9 mouse cellular contexts compared by ENCODE assay signal in genomic region chr11:117881787-117882186, GRCm38 (mm10). TPM values are rescaled to one million over a fixed set of nuclear protein-coding genes. Genes with fewer than 3 reads are reported as not detected.
DNase-seq lines count a peak whose midpoint lies in the region; ATAC-seq and TF ChIP-seq lines count a peak whose summit lies in the region.
"Had no signal": no experiment of that assay in that cellular context is flagged by ENCODE, and none has a peak within 500 bp of the region (broad histone marks: within the 10 kb centered on the region; RNA-seq: fewer than 3 reads in every experiment).

No protein-coding gene starts in this region.

- H3K4me2 ChIP-seq in midbrain, postnatal 0 days (ENCODE audit: low read depth, low read length, poor library complexity, severe bottlenecking): no peak overlapping the region
- H3K4me2 ChIP-seq in midbrain, embryonic 14.5 days (ENCODE audit: low read length): no peak overlapping the region
- H3K4me2 ChIP-seq in kidney, embryonic 16.5 days (replicated peaks; ENCODE audit: low read depth, low read length): no peak overlapping the region

- H3K4me3 ChIP-seq in midbrain, postnatal 0 days (ENCODE audit: low read depth, low read length): no peak overlapping the region
- no peak overlapping the region for H3K4me3 ChIP-seq in midbrain, embryonic 14.5 days (replicated peaks; ENCODE audit: low read depth, low read length)
- no peak overlapping the region for H3K4me3 ChIP-seq in kidney, embryonic 16.5 days (ENCODE audit: low read length)
- no peak overlapping the region for H3K4me3 ChIP-seq in macrophage (ENCODE audit: inconsistent target)

- no peaks in the 10 kb centered on the region for H3K27me3 ChIP-seq in midbrain, postnatal 0 days (ENCODE audit: insufficient read depth, low read length)
- no peaks in the 10 kb centered on the region for H3K27me3 ChIP-seq in midbrain, embryonic 14.5 days (ENCODE audit: control insufficient read depth, insufficient read depth, low read length)
- no peaks in the 10 kb centered on the region for H3K27me3 ChIP-seq in kidney, embryonic 16.5 days (ENCODE audit: insufficient read depth, low read length)

- no peaks in the 10 kb centered on the region for H3K9me3 ChIP-seq in midbrain, postnatal 0 days (ENCODE audit: low read length)
- no peaks in the 10 kb centered on the region for H3K9me3 ChIP-seq in midbrain, embryonic 14.5 days (ENCODE audit: control insufficient read depth, low read length)
- H3K9me3 ChIP-seq in kidney, embryonic 16.5 days (ENCODE audit: low read length): no peaks in the 10 kb centered on the region

- H3K79me2 ChIP-seq in macrophage (ENCODE audit: inconsistent target): no peaks in the 10 kb centered on the region

- TF ChIP-seq CTCF in midbrain, postnatal 0 days (IDR thresholded peaks at IDR 0.05): no peak
- no peak for TF ChIP-seq CTCF in brain, embryonic 14.5 days (IDR thresholded peaks at IDR 0.05; ENCODE audit: borderline replicate concordance, extremely low read depth, insufficient read depth, insufficient read length)

- no peaks in the 10 kb centered on the region; the same call in 1 of the 2 replicates for H3K4me1 ChIP-seq in midbrain, postnatal 0 days (ENCODE audit: insufficient read depth, low read length)
- peaks cover 16% of the 10 kb centered on the region for H3K4me1 ChIP-seq in midbrain, embryonic 14.5 days (ENCODE audit: control insufficient read depth, insufficient read depth, low read length)
- H3K4me1 ChIP-seq in kidney, embryonic 16.5 days (ENCODE audit: insufficient read depth, low read length): peaks cover 49% of the 10 kb centered on the region

- H3K27ac ChIP-seq in midbrain, postnatal 0 days (ENCODE audit: low read depth, low read length): no peak overlapping the region
- no peak overlapping the region for H3K27ac ChIP-seq in midbrain, embryonic 14.5 days (replicated peaks; ENCODE audit: low read depth, low read length)
- peak overlapping the region; percentile 59 for H3K27ac ChIP-seq in kidney, embryonic 16.5 days (ENCODE audit: low read length)
- peak overlapping the region; percentile 99 for H3K27ac ChIP-seq in macrophage
- H3K27ac ChIP-seq: liver, embryonic 14.5 days had no signal

- H3K36me3 ChIP-seq in midbrain, postnatal 0 days (ENCODE audit: insufficient read depth, low read length): no peaks in the 10 kb centered on the region
- no peaks in the 10 kb centered on the region for H3K36me3 ChIP-seq in midbrain, embryonic 14.5 days (ENCODE audit: control insufficient read depth, insufficient read depth, low read length)
- H3K36me3 ChIP-seq in kidney, embryonic 16.5 days (ENCODE audit: insufficient read depth, low read length): no peaks in the 10 kb centered on the region
- no peaks in the 10 kb centered on the region for H3K36me3 ChIP-seq in macrophage (ENCODE audit: inconsistent target)

- no peak overlapping the region for H3K9ac ChIP-seq in midbrain, postnatal 0 days (replicated peaks; ENCODE audit: low read length, poor library complexity, severe bottlenecking)
- no peak overlapping the region for H3K9ac ChIP-seq in midbrain, embryonic 14.5 days (replicated peaks; ENCODE audit: low read length)
- no peak overlapping the region for H3K9ac ChIP-seq in kidney, embryonic 16.5 days (replicated peaks; ENCODE audit: low read length)
- H3K9ac ChIP-seq: liver, embryonic 14.5 days had no signal

- WGBS in midbrain, postnatal 0 days: 15% methylated on average over 7 of the region's 8 CpGs
- WGBS in midbrain, embryonic 14.5 days: 12% methylated on average over 8 of the region's 8 CpGs
- WGBS in kidney, embryonic 16.5 days: under 1% methylated on average over 8 of the region's 8 CpGs
- WGBS in macrophage (ENCODE audit: missing documents): 12% methylated on average over 8 of the region's 8 CpGs

- peak; percentile 17 for DNase-seq in midbrain, postnatal 0 days (ENCODE audit: low spot score)
- DNase-seq in midbrain, embryonic 14.5 days: no peak
- peak; percentile 18 for DNase-seq in brain, embryonic 14.5 days (ENCODE audit: low read depth)
- DNase-seq in gastrocnemius, adult 8-10 months (ENCODE audit: low spot score in 2 of 2): no peak
- DNase-seq in frontal cortex, postnatal 14 days (ENCODE audit: low spot score in 2 of 2): no peak
- DNase-seq in cerebellum, postnatal 25 days: no peak

- ATAC-seq in midbrain, postnatal 0 days (ENCODE audit: low FRiP score): no peak
- ATAC-seq in midbrain, embryonic 14.5 days (ENCODE audit: low FRiP score, low TSS enrichment): no peak
- ATAC-seq in kidney, embryonic 16.5 days (ENCODE audit: low FRiP score, low TSS enrichment): peak; percentile 33; the same call in 1 of the 2 replicates

- TF ChIP-seq POLR2A in brain, embryonic 14.5 days (IDR thresholded peaks at IDR 0.05; ENCODE audit: borderline replicate concordance, extremely low read depth, insufficient read depth, insufficient read length, poor library complexity, severe bottlenecking): no peak

RNA-seq across cellular contexts. Expression of gene Tha1, which starts 8.5 kb away (rescaled TPM):
- 3.8 and 4.2 TPM in 2 replicates for total RNA-seq in midbrain, postnatal 0 days (2014; rRNA removed)
- polyA plus RNA-seq in midbrain, postnatal 0 days (2015; fragmentation: Nextera tagmentation; extraction: Ambion mirVana): 3.0 and 3.5 TPM in 2 replicates
- 2.3 and 3.1 TPM in 2 replicates for polyA plus RNA-seq in midbrain, embryonic 14.5 days (2014; fragmentation: Nextera tagmentation; extraction: Ambion mirVana)
- 5.5 and 5.6 TPM in 2 replicates for polyA plus RNA-seq in brain, embryonic 14.5 days (2012; rRNA removed)
- 6.9 and 7.7 TPM in 2 replicates for polyA plus RNA-seq in kidney, embryonic 16.5 days (2015; fragmentation: Nextera tagmentation; extraction: Ambion mirVana)
- total RNA-seq in macrophage (2018; cell fraction: chromatin; rRNA removed): 10 to 100 TPM; 12.7 to 60.0 (median 22.5) TPM
- 10 to 100 TPM in 1 of 26 experiments, 1 to 10 TPM in 25; 2.6 to 10.4 (median 6.4) TPM for total RNA-seq in macrophage (2018; cell fraction: cytosol; rRNA removed)
- total RNA-seq in macrophage (2018; cell fraction: nucleus; rRNA removed): 10 to 100 TPM in 25 of 26 experiments, 1 to 10 TPM in 1; 9.3 to 48.0 (median 19.3) TPM
- 3.0 to 8.4 TPM (median 4.9 TPM) in 3 replicates for polyA plus RNA-seq in macrophage (2018)
- total RNA-seq in gastrocnemius, adult 8-10 months (2022): 1 to 10 TPM; 2.7 to 3.8 (median 3.4) TPM

RNA-seq across cellular contexts. Expression of gene Tmem235, which starts 21.2 kb away (rescaled TPM):
- total RNA-seq in midbrain, postnatal 0 days (2014; rRNA removed): 0.16 TPM in 1 of 2 replicates, not detected in the other
- not detected in 2 replicates for polyA plus RNA-seq in midbrain, postnatal 0 days (2015; fragmentation: Nextera tagmentation; extraction: Ambion mirVana)
- not detected in 2 replicates for polyA plus RNA-seq in midbrain, embryonic 14.5 days (2014; fragmentation: Nextera tagmentation; extraction: Ambion mirVana)
- polyA plus RNA-seq in brain, embryonic 14.5 days (2012; rRNA removed): 0.10 TPM in 1 of 2 replicates, not detected in the other
- not detected in 2 replicates for polyA plus RNA-seq in kidney, embryonic 16.5 days (2015; fragmentation: Nextera tagmentation; extraction: Ambion mirVana)
- total RNA-seq in macrophage (2018; cell fraction: chromatin; rRNA removed): under 1 TPM in 2 of 26 experiments, not detected in 24; 0.45 to 0.88 TPM
- not detected for total RNA-seq in macrophage (2018; cell fraction: cytosol; rRNA removed)
- total RNA-seq in macrophage (2018; cell fraction: nucleus; rRNA removed): under 1 TPM in 1 of 26 experiments, not detected in 25; 0.37 TPM
- not detected in 3 replicates for polyA plus RNA-seq in macrophage (2018)
- total RNA-seq in gastrocnemius, adult 8-10 months (2022): not detected
- polyA plus RNA-seq: liver, embryonic 14.5 days had no signal

RNA-seq across cellular contexts. Expression of gene Birc5, which starts 32.7 kb away (rescaled TPM):
- total RNA-seq in midbrain, postnatal 0 days (2014; rRNA removed): 3.2 and 6.0 TPM in 2 replicates
- 13.1 and 13.2 TPM in 2 replicates for polyA plus RNA-seq in midbrain, postnatal 0 days (2015; fragmentation: Nextera tagmentation; extraction: Ambion mirVana)
- polyA plus RNA-seq in midbrain, embryonic 14.5 days (2014; fragmentation: Nextera tagmentation; extraction: Ambion mirVana): 27.9 and 50.1 TPM in 2 replicates
- polyA plus RNA-seq in brain, embryonic 14.5 days (2012; rRNA removed): 31.8 and 61.9 TPM in 2 replicates
- polyA plus RNA-seq in kidney, embryonic 16.5 days (2015; fragmentation: Nextera tagmentation; extraction: Ambion mirVana): 284 and 298 TPM in 2 replicates
- 10 to 100 TPM in 2 of 26 experiments, 1 to 10 TPM in 23, under 1 TPM in 1; 0.80 to 16.5 (median 4.9) TPM for total RNA-seq in macrophage (2018; cell fraction: chromatin; rRNA removed)
- total RNA-seq in macrophage (2018; cell fraction: cytosol; rRNA removed): 10 to 100 TPM in 3 of 26 experiments, 1 to 10 TPM in 23; 1.3 to 12.6 (median 4.6) TPM
- 10 to 100 TPM in 1 of 26 experiments, 1 to 10 TPM in 25; 1.6 to 19.6 (median 3.5) TPM for total RNA-seq in macrophage (2018; cell fraction: nucleus; rRNA removed)
- 1.7 to 21.0 TPM (median 16.6 TPM) in 3 replicates for polyA plus RNA-seq in macrophage (2018)
- under 1 TPM in 1 of 4 experiments, not detected in 3; 0.24 TPM for total RNA-seq in gastrocnemius, adult 8-10 months (2022)

RNA-seq across cellular contexts. Expression of gene Tk1, which starts 55.9 kb away (rescaled TPM):
- 6.3 and 8.8 TPM in 2 replicates for total RNA-seq in midbrain, postnatal 0 days (2014; rRNA removed)
- polyA plus RNA-seq in midbrain, postnatal 0 days (2015; fragmentation: Nextera tagmentation; extraction: Ambion mirVana): 6.0 and 6.5 TPM in 2 replicates
- 12.8 and 18.0 TPM in 2 replicates for polyA plus RNA-seq in midbrain, embryonic 14.5 days (2014; fragmentation: Nextera tagmentation; extraction: Ambion mirVana)
- 31.1 and 76.6 TPM in 2 replicates for polyA plus RNA-seq in brain, embryonic 14.5 days (2012; rRNA removed)
- polyA plus RNA-seq in kidney, embryonic 16.5 days (2015; fragmentation: Nextera tagmentation; extraction: Ambion mirVana): 128 and 136 TPM in 2 replicates
- total RNA-seq in macrophage (2018; cell fraction: chromatin; rRNA removed): 10 to 100 TPM in 14 of 26 experiments, 1 to 10 TPM in 11, under 1 TPM in 1; 0.92 to 30.5 (median 10.2) TPM
- 1 to 10 TPM; 1.9 to 7.2 (median 3.2) TPM for total RNA-seq in macrophage (2018; cell fraction: cytosol; rRNA removed)
- 10 to 100 TPM in 3 of 26 experiments, 1 to 10 TPM in 22, under 1 TPM in 1; 0.86 to 80.6 (median 3.9) TPM for total RNA-seq in macrophage (2018; cell fraction: nucleus; rRNA removed)
- polyA plus RNA-seq in macrophage (2018): 1.1 to 37.4 TPM (median 6.2 TPM) in 3 replicates
- total RNA-seq in gastrocnemius, adult 8-10 months (2022): 1 to 10 TPM; 2.5 to 5.4 (median 4.1) TPM

RNA-seq across cellular contexts. Expression of gene Afmid, which starts 56.1 kb away (rescaled TPM):
- total RNA-seq in midbrain, postnatal 0 days (2014; rRNA removed): 5.1 and 11.1 TPM in 2 replicates
- 9.1 and 10.4 TPM in 2 replicates for polyA plus RNA-seq in midbrain, postnatal 0 days (2015; fragmentation: Nextera tagmentation; extraction: Ambion mirVana)
- polyA plus RNA-seq in midbrain, embryonic 14.5 days (2014; fragmentation: Nextera tagmentation; extraction: Ambion mirVana): 4.1 TPM in 2 replicates
- polyA plus RNA-seq in brain, embryonic 14.5 days (2012; rRNA removed): 4.5 and 6.7 TPM in 2 replicates
- polyA plus RNA-seq in kidney, embryonic 16.5 days (2015; fragmentation: Nextera tagmentation; extraction: Ambion mirVana): 5.8 and 6.1 TPM in 2 replicates
- 10 to 100 TPM in 23 of 26 experiments, 1 to 10 TPM in 3; 3.2 to 34.1 (median 21.9) TPM for total RNA-seq in macrophage (2018; cell fraction: chromatin; rRNA removed)
- 1 to 10 TPM; 1.0 to 3.6 (median 2.4) TPM for total RNA-seq in macrophage (2018; cell fraction: cytosol; rRNA removed)
- total RNA-seq in macrophage (2018; cell fraction: nucleus; rRNA removed): 10 to 100 TPM in 12 of 26 experiments, 1 to 10 TPM in 14; 3.3 to 19.8 (median 9.4) TPM
- polyA plus RNA-seq in macrophage (2018): 2.9 to 4.4 TPM (median 3.6 TPM) in 3 replicates
- total RNA-seq in gastrocnemius, adult 8-10 months (2022): 1 to 10 TPM; 2.0 to 4.6 (median 3.4) TPM

Comparison
In these comparisons a context has a peak if more than half of its experiments do, and no peak if none do; other contexts are left out.
1. DNase-seq: peak in midbrain, postnatal 0 days (single experiment) and brain, embryonic 14.5 days (single experiment); none in midbrain, embryonic 14.5 days (single experiment), gastrocnemius, adult 8-10 months (0 of 2), frontal cortex, postnatal 14 days (0 of 2) and cerebellum, postnatal 25 days (0 of 2).
2. H3K27ac ChIP-seq: peak in kidney, embryonic 16.5 days (single experiment) and macrophage (single experiment); none in midbrain, postnatal 0 days (single experiment) and midbrain, embryonic 14.5 days (single experiment).